Mouse (Mus musculus) CH12.LX (cell line): Measurements from ENCODE around the gene Zfp61. TPM values are rescaled to one million over a fixed set of nuclear protein-coding genes. Genes with fewer than 3 reads are reported as not detected.

ENCODE experiments used
- DNase-seq: peaks from one replicate; pipeline ENCODE4 v3.0.0-alpha.2; 2013; ENCODE audit errors: extremely low read depth
- H3K27ac ChIP-seq: 2 replicates; pipeline ENCODE4 v1.5.1; 2012; ENCODE audit warnings: low read depth, mild to moderate bottlenecking, control low read depth, moderate library complexity; ENCODE audit not compliant: insufficient read depth
- H3K27me3 ChIP-seq: replicated peaks from 2 replicates; pipeline ENCODE3; 2012; ENCODE audit warnings: inconsistent platforms
- H3K36me3 ChIP-seq, 2 experiments: replicated peaks in 1 of 2; 2 replicates each; pipeline versions ENCODE3 to v1.6.1; 2012; ENCODE audit warnings: inconsistent platforms in 1 of 2, low read length in 1 of 2, mild to moderate bottlenecking in 1 of 2, mixed read lengths in 1 of 2, moderate library complexity in 1 of 2; ENCODE audit not compliant: control insufficient read depth in 1 of 2, insufficient read depth in 1 of 2
- H3K4me1 ChIP-seq, 2 experiments: 2 replicates each; pipeline ENCODE4 v1.6.1; 2012; ENCODE audit warnings: inconsistent platforms in 1 of 2, moderate library complexity in 1 of 2; ENCODE audit not compliant: insufficient read depth in 2 of 2, control insufficient read depth in 1 of 2
- H3K4me2 ChIP-seq: 2 replicates; pipeline ENCODE4 v1.6.1; 2012; ENCODE audit warnings: low read depth, mild to moderate bottlenecking, control low read depth; ENCODE audit not compliant: poor library complexity, insufficient read depth, severe bottlenecking
- H3K4me3 ChIP-seq, 3 experiments: fragments of 150-350 bp in 1 of 3; sonication (generic) in 1 of 3; replicated peaks in 1 of 3; 2 replicates each; pipeline versions ENCODE3 to v1.5.1; 2011 to 2012; ENCODE audit warnings: low read depth in 2 of 3, low read length in 2 of 3, mild to moderate bottlenecking in 2 of 3, moderate library complexity in 2 of 3, control low read depth in 1 of 3, improper control_type of control experiment in 1 of 3, inconsistent platforms in 1 of 3, mixed read lengths in 1 of 3; ENCODE audit not compliant: poor library complexity in 1 of 3
- H3K79me2 ChIP-seq: replicated peaks from 2 replicates; pipeline ENCODE4 v1.6.1; 2012; ENCODE audit warnings: mild to moderate bottlenecking, moderate library complexity; ENCODE audit not compliant: control insufficient read depth, poor library complexity, insufficient read depth, severe bottlenecking; ENCODE audit errors: extremely low read depth
- H3K9ac ChIP-seq: 2 replicates; pipeline ENCODE4 v1.6.1; 2012; ENCODE audit warnings: low read depth, mild to moderate bottlenecking, control low read depth, moderate library complexity; ENCODE audit not compliant: insufficient read depth
- H3K9me3 ChIP-seq: replicated peaks from 2 replicates; pipeline ENCODE3; 2012; ENCODE audit warnings: low read length, inconsistent platforms, mixed read lengths
- CHD1 ChIP-seq: IDR thresholded peaks from 2 replicates; pipeline ENCODE4 v1.6.1; 2012; ENCODE audit warnings: low read depth, low read length, improper control_type of control experiment, inconsistent platforms
- CHD2 ChIP-seq: IDR thresholded peaks from 2 replicates; pipeline ENCODE4 v1.6.1; 2011; ENCODE audit warnings: low read length, improper control_type of control experiment
- E2F4 ChIP-seq: IDR thresholded peaks from 2 replicates; pipeline ENCODE4 v1.6.1; 2011; ENCODE audit warnings: low read depth, low read length, improper control_type of control experiment; ENCODE audit not compliant: insufficient replicate concordance
- ELF1 ChIP-seq: IDR thresholded peaks from 2 replicates; pipeline ENCODE4 v1.6.1; 2014; ENCODE audit warnings: low read depth, mild to moderate bottlenecking, inconsistent platforms, low read length, improper control_type of control experiment
- EP300 ChIP-seq: IDR thresholded peaks from 2 replicates; pipeline ENCODE4 v1.6.1; 2011; ENCODE audit warnings: low read length, improper control_type of control experiment
- ETS1 ChIP-seq: conservative IDR thresholded peaks from 2 replicates; pipeline ENCODE4 v1.6.1; 2012; ENCODE audit warnings: low read depth, mild to moderate bottlenecking, inconsistent platforms, low read length, improper control_type of control experiment, moderate library complexity
- GABPA ChIP-seq: IDR thresholded peaks from 2 replicates; pipeline ENCODE4 v1.6.1; 2012; ENCODE audit warnings: low read depth, low read length, improper control_type of control experiment, inconsistent platforms; ENCODE audit not compliant: insufficient replicate concordance
- IRF4 ChIP-seq: IDR thresholded peaks from 2 replicates; pipeline ENCODE4 v1.6.1; 2014; ENCODE audit warnings: low read depth, mild to moderate bottlenecking, inconsistent platforms, low read length, improper control_type of control experiment
- JUN ChIP-seq: IDR thresholded peaks from 2 replicates; pipeline ENCODE4 v1.6.1; 2011; ENCODE audit warnings: low read depth, mild to moderate bottlenecking, low read length, improper control_type of control experiment, moderate library complexity; ENCODE audit not compliant: insufficient read depth
- JUND ChIP-seq: conservative IDR thresholded peaks from 2 replicates; pipeline ENCODE4 v1.6.1; 2011; ENCODE audit warnings: low read depth, low read length, improper control_type of control experiment
- MAFK ChIP-seq: IDR thresholded peaks from 2 replicates; pipeline ENCODE4 v1.6.1; 2011; ENCODE audit warnings: low read length, improper control_type of control experiment; ENCODE audit not compliant: insufficient replicate concordance
- MAZ ChIP-seq: IDR thresholded peaks from 2 replicates; pipeline ENCODE4 v1.6.1; 2012; ENCODE audit warnings: low read depth, mild to moderate bottlenecking, inconsistent platforms, low read length, improper control_type of control experiment, moderate library complexity
- MEF2A ChIP-seq: IDR thresholded peaks from 2 replicates; pipeline ENCODE4 v1.6.1; 2014; ENCODE audit warnings: low read depth, mild to moderate bottlenecking, inconsistent platforms, low read length, improper control_type of control experiment, borderline replicate concordance
- MYC ChIP-seq: IDR thresholded peaks from 2 replicates; pipeline ENCODE4 v1.6.1; 2011; ENCODE audit warnings: low read depth, mild to moderate bottlenecking, improper control_type of control experiment, low read length
- NELFE ChIP-seq: IDR thresholded peaks from 2 replicates; pipeline ENCODE4 v1.6.1; 2011; ENCODE audit warnings: low read depth, low read length, improper control_type of control experiment
- POLR2A ChIP-seq: IDR thresholded peaks from 2 replicates; pipeline ENCODE4 v1.6.1; 2011; ENCODE audit warnings: low read depth, mild to moderate bottlenecking, improper control_type of control experiment, low read length
- POLR2AphosphoS2 ChIP-seq: IDR thresholded peaks from 2 replicates; pipeline ENCODE4 v1.6.1; 2011; ENCODE audit warnings: low read depth, low read length, improper control_type of control experiment
- RAD21 ChIP-seq: IDR thresholded peaks from 2 replicates; pipeline ENCODE4 v1.6.1; 2011; ENCODE audit warnings: low read depth, mild to moderate bottlenecking, low read length, improper control_type of control experiment, moderate library complexity
- RCOR1 ChIP-seq: conservative IDR thresholded peaks from 2 replicates; pipeline ENCODE4 v1.6.1; 2012; ENCODE audit warnings: low read depth, mild to moderate bottlenecking, inconsistent platforms, low read length, improper control_type of control experiment
- SIN3A ChIP-seq: IDR thresholded peaks from 2 replicates; pipeline ENCODE4 v1.6.1; 2012; ENCODE audit warnings: low read length, improper control_type of control experiment, inconsistent platforms
- SMC3 ChIP-seq: IDR thresholded peaks from 2 replicates; pipeline ENCODE4 v1.6.1; 2011; ENCODE audit warnings: low read depth, low read length, improper control_type of control experiment
- TBP ChIP-seq: conservative IDR thresholded peaks from 2 replicates; pipeline ENCODE4 v1.6.1; 2011; ENCODE audit warnings: low read depth, low read length, improper control_type of control experiment
- TCF12 ChIP-seq: IDR thresholded peaks from 2 replicates; pipeline ENCODE4 v1.6.1; 2014; ENCODE audit warnings: low read depth, mild to moderate bottlenecking, inconsistent platforms, low read length, improper control_type of control experiment
- UBTF ChIP-seq: IDR thresholded peaks from 2 replicates; pipeline ENCODE4 v1.6.1; 2012; ENCODE audit warnings: low read depth, mild to moderate bottlenecking, inconsistent platforms, low read length, improper control_type of control experiment, moderate library complexity
- USF2 ChIP-seq: conservative IDR thresholded peaks from 2 replicates; pipeline ENCODE4 v1.6.1; 2011; ENCODE audit warnings: low read depth, low read length, improper control_type of control experiment
- ZC3H11A ChIP-seq: IDR thresholded peaks from 2 replicates; pipeline ENCODE4 v1.6.1; 2012; ENCODE audit warnings: low read depth, mild to moderate bottlenecking, inconsistent platforms, low read length, improper control_type of control experiment
- ZKSCAN1 ChIP-seq: IDR thresholded peaks from 2 replicates; pipeline ENCODE4 v1.6.1; 2012; ENCODE audit warnings: low read depth, inconsistent platforms, low read length, improper control_type of control experiment, borderline replicate concordance
- ZMIZ1 ChIP-seq: IDR thresholded peaks from 2 replicates; pipeline ENCODE4 v1.6.1; 2012; ENCODE audit warnings: low read depth, mild to moderate bottlenecking, inconsistent platforms, low read length, improper control_type of control experiment
- ZNF384 ChIP-seq: IDR thresholded peaks from 2 replicates; pipeline ENCODE4 v1.6.1; 2012; ENCODE audit warnings: low read depth, low read length, improper control_type of control experiment, inconsistent platforms
- dilution Hi-C: fragments of 300-500 bp; cut with MboI; formaldehyde crosslinking; loops from 2 replicates; pipeline ENCODE4 v1.14.3; 2020; ENCODE audit warnings: low sequenced_read_pairs; ENCODE audit not compliant: extremely low pct_unique_long_range_greater_than_20kb, extremely low pct_ligation_motif_present
- in situ Hi-C: fragments of 300-500 bp; cut with MboI; formaldehyde crosslinking; loops from 3 replicates; pipeline ENCODE4 v1.14.3; 2019; ENCODE audit warnings: low sequenced_read_pairs, low pct_ligation_motif_present, low pct_unique_long_range_greater_than_20kb, mixed read lengths
- polyA plus RNA-seq: library from polyadenylated mRNA; unstranded; fragments of >175 nt; gene quantifications from 2 replicates; pipeline ENCODE4 v1.2.1, GENCODE M21; 2012; ENCODE audit warnings: low read depth; ENCODE audit not compliant: insufficient read length
- total RNA-seq, 2 experiments: library from RNA; depleted of rRNA; stranded (reverse); fragments of 300-350 nt in 1 of 2; fragments of >200 nt in 1 of 2; gene quantifications; 2 replicates each; pipeline ENCODE4 v1.2.3; 2012 to 2014

Gene Zfp61
- total and polyA plus RNA-seq, 3 experiments: 2.3 to 3.3 (median 3.2) TPM

- dilution Hi-C loops (no loop called here), in situ Hi-C loops (loop anchor here (10.0 kb wide), 1 partner anchor 142 kb away; no protein-coding TSS in a partner anchor)
- Histone ChIP-seq H3K79me2 (no peaks in the 10 kb centered on the region), H3K4me1 (no peaks in the 10 kb centered on the region), H3K27ac (no peak overlapping the region), H3K4me2 (no peak overlapping the region), H3K36me3 (peaks cover 3 to 56% of the 10 kb centered on the region in 2 experiments), H3K9ac (no peak overlapping the region), H3K4me3 (no peak overlapping the region), H3K27me3 (no peaks in the 10 kb centered on the region), H3K9me3 (no peaks in the 10 kb centered on the region)
- DNase-seq: no peak
- no peak for TF ChIP-seq ETS1
- no peak for TF ChIP-seq TBP
- TF ChIP-seq ZKSCAN1: no peak
- no peak for TF ChIP-seq E2F4
- no peak for TF ChIP-seq EP300
- TF ChIP-seq ELF1: no peak
- TF ChIP-seq CHD2: no peak
- TF ChIP-seq USF2: no peak
- TF ChIP-seq CHD1: no peak
- TF ChIP-seq TCF12: no peak
- TF ChIP-seq RAD21: no peak
- no peak for TF ChIP-seq POLR2A
- no peak for TF ChIP-seq ZMIZ1
- no peak for TF ChIP-seq SMC3
- TF ChIP-seq GABPA: no peak
- no peak for TF ChIP-seq POLR2AphosphoS2
- TF ChIP-seq ZC3H11A: no peak
- TF ChIP-seq MYC: no peak
Observed at GRCm38 (mm10) chr7:24296386-24296785, 4.6 kb downstream of the Zfp61 start.

GRCm38 (mm10) chr7:24295376-24295775 lies 5.7 kb downstream of the Zfp61 start:
- Histone ChIP-seq H3K9me3 (no peaks in the 10 kb centered on the region), H3K27me3 (no peaks in the 10 kb centered on the region), H3K4me1 (peaks cover 0 to under 1% of the 10 kb centered on the region in 2 experiments; a peak in 1 of 4 replicates), H3K4me3 (no peak overlapping the region), H3K27ac (no peak overlapping the region), H3K79me2 (no peaks in the 10 kb centered on the region), H3K4me2 (no peak overlapping the region), H3K36me3 (peaks cover 5 to 65% of the 10 kb centered on the region in 2 experiments), H3K9ac (no peak overlapping the region)
- in situ Hi-C loops: loop anchor here (10.0 kb wide), 1 partner anchor 141 kb away; no protein-coding TSS in a partner anchor
- TF ChIP-seq MEF2A: no peak
- TF ChIP-seq RAD21: no peak
- no peak for TF ChIP-seq MAFK
- TF ChIP-seq ZNF384: no peak
- no peak for TF ChIP-seq POLR2A
- no peak for TF ChIP-seq SIN3A
- no peak for TF ChIP-seq ZKSCAN1
- TF ChIP-seq MAZ: no peak
- no peak for TF ChIP-seq UBTF
- no peak for TF ChIP-seq NELFE
- TF ChIP-seq JUN: no peak
- no peak for TF ChIP-seq JUND
- TF ChIP-seq MYC: no peak
- TF ChIP-seq RCOR1: no peak
- no peak for TF ChIP-seq CHD2
- no peak for TF ChIP-seq IRF4
- dilution Hi-C loops: no loop called here
- no peak for DNase-seq
